Mouse (Mus musculus) CH12.LX (cell line): ENCODE data around the gene Medag.

Source experiments
- BHLHE40 ChIP-seq: IDR thresholded peaks from 2 replicates; pipeline ENCODE4 v1.6.1; 2011; ENCODE audit warnings: mild to moderate bottlenecking, low read depth, low read length, improper control_type of control experiment
- KAT2A ChIP-seq: IDR thresholded peaks from 2 replicates; pipeline ENCODE4 v1.6.1; 2012; ENCODE audit warnings: low read length, improper control_type of control experiment, inconsistent platforms; ENCODE audit not compliant: insufficient replicate concordance
- USF1 ChIP-seq: IDR thresholded peaks from 2 replicates; pipeline ENCODE4 v1.6.1; 2014; ENCODE audit warnings: low read depth, mild to moderate bottlenecking, inconsistent platforms, low read length, improper control_type of control experiment

GRCm38 (mm10) chr5:149377253-149377652 lies 34.3 kb upstream of the Medag start:
- TF ChIP-seq BHLHE40 (no peak), KAT2A (no peak), USF1 (no peak)
